Mouse (Mus musculus) midbrain, embryonic 15.5 days (tissue): Measurements from ENCODE around the gene Parp14. TPM values are rescaled to one million over a fixed set of nuclear protein-coding genes. Genes with fewer than 3 reads are reported as not detected.
"Not testable (repeated sequence)": the region's sequence is repeated elsewhere in the genome, so short reads cannot be mapped to it uniquely, and the experiment has no call there.

ENCODE experiments used
- ATAC-seq: fragments of 200-750 bp; cut with Nextera tagmentation; replicated peaks from 2 replicates; pipeline ENCODE4 v1.8.0; 2017; ENCODE audit warnings: moderate TSS enrichment
- H3K27ac ChIP-seq: fragments of 300-500 bp; sonication (generic); 2 replicates; pipeline ENCODE4 v1.5.1; 2015; ENCODE audit warnings: mild to moderate bottlenecking, inconsistent platforms
- H3K27me3 ChIP-seq: fragments of 300-500 bp; sonication (generic); replicated peaks from 2 replicates; pipeline ENCODE4 v1.6.1; 2015; ENCODE audit warnings: inconsistent platforms
- H3K36me3 ChIP-seq: fragments of 300-500 bp; sonication (generic); replicated peaks from 2 replicates; pipeline ENCODE4 v1.6.1; 2015; ENCODE audit warnings: inconsistent platforms
- H3K4me1 ChIP-seq: fragments of 300-500 bp; sonication (generic); 2 replicates; pipeline ENCODE4 v1.6.1; 2015; ENCODE audit warnings: inconsistent platforms
- H3K4me2 ChIP-seq: fragments of 300-500 bp; sonication (generic); 2 replicates; pipeline ENCODE4 v1.6.1; 2015; ENCODE audit warnings: inconsistent platforms, mild to moderate bottlenecking, moderate library complexity
- H3K4me3 ChIP-seq: fragments of 300-500 bp; sonication (generic); 2 replicates; pipeline ENCODE4 v1.5.1; 2015; ENCODE audit warnings: mild to moderate bottlenecking, inconsistent platforms
- H3K9ac ChIP-seq: fragments of 300-500 bp; sonication (generic); 2 replicates; pipeline ENCODE4 v1.6.1; 2015; ENCODE audit warnings: mild to moderate bottlenecking, inconsistent platforms
- H3K9me3 ChIP-seq: fragments of 300-500 bp; sonication (generic); 2 replicates; pipeline ENCODE4 v1.6.1; 2016; ENCODE audit warnings: inconsistent platforms
- WGBS: fragments of 180-500 bp; shearing (Covaris S2); methylation state at CpG from one replicate; pipeline ENCODE4 v1.1.7; 2015; ENCODE audit warnings: mixed read lengths; 5-methylcytosine and 5-hydroxymethylcytosine counted together
- polyA plus RNA-seq: library from polyadenylated mRNA; unstranded; fragments of >200 nt; fragmentation: Nextera tagmentation; extraction: Ambion mirVana; gene quantifications from 2 replicates; pipeline ENCODE4 v1.2.1, GENCODE M21; 2015

The Parp14 gene
- polyA plus RNA-seq, 1 experiment from 2014 or later = 0.49 TPM

DNA sequence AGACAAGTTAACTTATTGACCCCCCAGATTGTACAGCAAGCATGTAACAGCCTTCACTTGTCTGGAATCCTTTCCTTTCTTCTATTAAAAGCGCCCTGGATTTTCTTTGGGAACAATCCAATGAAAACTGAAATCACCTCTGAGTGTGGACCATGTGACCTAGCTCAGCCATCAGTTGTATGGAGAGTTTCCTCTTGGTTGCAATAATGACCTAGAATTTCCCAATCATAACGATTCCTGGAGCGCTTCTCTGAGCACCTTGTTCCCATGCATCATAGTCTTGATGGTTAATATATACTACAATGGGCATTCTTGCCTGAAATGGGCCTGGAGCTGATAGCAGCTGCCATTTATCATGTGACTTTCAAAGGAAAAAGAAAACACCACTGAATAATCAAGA lies 29.2 kb upstream of the Parp14 start:
- WGBS = 87% methylated on average over 3 of the region's 3 CpGs
- H3K27ac ChIP-seq = no peak overlapping the region
- ATAC-seq = no peak

DNA sequence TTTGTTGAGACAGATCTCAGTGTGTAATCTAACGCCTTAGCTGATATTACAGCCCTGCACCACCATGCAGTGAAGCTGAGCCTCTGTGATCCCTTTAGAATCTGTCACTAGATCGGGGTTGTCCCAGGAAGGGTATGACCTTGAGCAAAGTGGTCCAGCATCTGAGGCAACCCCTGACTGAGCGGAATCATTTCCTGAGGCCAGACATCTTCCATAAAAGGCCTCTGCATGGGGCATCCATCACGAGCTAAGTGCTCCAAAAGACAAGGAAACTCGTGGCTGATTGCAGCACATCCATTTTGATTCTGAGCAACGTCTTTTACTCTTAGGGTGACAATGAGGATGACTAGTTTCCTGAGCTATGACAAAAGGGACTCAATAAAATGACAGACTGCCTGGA lies 23.7 kb upstream of the Parp14 start:
- Histone ChIP-seq H3K9ac (no peak overlapping the region), H3K4me2 (no peak overlapping the region), H3K36me3 (no peaks in the 10 kb centered on the region), H3K27ac (no peak overlapping the region), H3K27me3 (no peaks in the 10 kb centered on the region), H3K4me3 (no peak overlapping the region), H3K9me3 (no peaks in the 10 kb centered on the region), H3K4me1 (no peaks in the 10 kb centered on the region)
- ATAC-seq = no peak
- 63% methylated on average over 6 of the region's 6 CpGs for WGBS

More for the DNA sequence above, 29.2 kb upstream of the Parp14 start:
- no peak overlapping the region for H3K4me2 ChIP-seq
- no peaks in the 10 kb centered on the region for H3K4me1 ChIP-seq
- H3K27me3 ChIP-seq = no peaks in the 10 kb centered on the region
- no peaks in the 10 kb centered on the region for H3K36me3 ChIP-seq
- H3K9me3 ChIP-seq = no peaks in the 10 kb centered on the region
- no peak overlapping the region for H3K9ac ChIP-seq
- no peak overlapping the region for H3K4me3 ChIP-seq

- H3K27ac ChIP-seq, H3K36me3 ChIP-seq, H3K9me3 ChIP-seq, H3K9ac ChIP-seq, H3K4me2 ChIP-seq, H3K27me3 ChIP-seq, ATAC-seq, H3K4me1 ChIP-seq, H3K4me3 ChIP-seq: not testable (repeated sequence)
- 82% methylated on average over 5 of the region's 5 CpGs for WGBS
Observed at GRCm38 (mm10) chr16:35891603-35892002, 20.3 kb upstream of the Parp14 start.

- no peaks in the 10 kb centered on the region for H3K27me3 ChIP-seq
- H3K4me3 ChIP-seq = no peak overlapping the region
- H3K4me1 ChIP-seq = no peaks in the 10 kb centered on the region
- WGBS = 76% methylated on average over 3 of the region's 3 CpGs
- H3K27ac ChIP-seq = no peak overlapping the region
- H3K4me2 ChIP-seq = no peak overlapping the region
- H3K9ac ChIP-seq = no peak overlapping the region
- H3K36me3 ChIP-seq = no peaks in the 10 kb centered on the region
- no peak for ATAC-seq
- no peaks in the 10 kb centered on the region for H3K9me3 ChIP-seq
Observed at GRCm38 (mm10) chr16:35890645-35891044, 19.3 kb upstream of the Parp14 start.

- H3K4me3 ChIP-seq = no peak overlapping the region
- WGBS = 88% methylated on average over 5 of the region's 5 CpGs
- no peaks in the 10 kb centered on the region for H3K4me1 ChIP-seq
- H3K9me3 ChIP-seq = no peaks in the 10 kb centered on the region
- no peak overlapping the region for H3K9ac ChIP-seq
- no peak overlapping the region for H3K27ac ChIP-seq
- no peaks in the 10 kb centered on the region for H3K36me3 ChIP-seq
- H3K4me2 ChIP-seq = no peak overlapping the region
- no peaks in the 10 kb centered on the region for H3K27me3 ChIP-seq
- no peak for ATAC-seq
Observed at GRCm38 (mm10) chr16:35888910-35889309, 17.6 kb upstream of the Parp14 start.

DNA sequence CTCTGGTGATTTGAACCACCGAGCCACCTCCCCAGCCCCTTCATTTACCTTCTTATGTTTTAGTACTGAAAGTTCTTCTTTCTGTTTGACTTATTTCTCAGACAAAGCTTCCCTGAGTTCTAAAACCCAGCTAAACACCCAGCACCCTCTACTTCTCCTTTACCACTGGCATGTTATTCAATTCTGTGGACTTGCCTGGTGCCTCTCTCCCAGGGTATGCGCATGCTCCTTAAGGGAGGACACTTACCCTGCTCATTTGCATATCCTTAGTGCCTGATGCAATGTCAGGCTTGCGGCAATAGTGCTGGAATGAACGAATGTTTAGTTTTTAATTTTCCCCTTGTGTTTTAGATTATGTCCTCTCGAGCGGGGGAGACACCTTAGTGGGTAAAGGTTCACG lies 16.8 kb upstream of the Parp14 start:
- Histone ChIP-seq H3K27ac (no peak overlapping the region), H3K4me2 (no peak overlapping the region), H3K27me3 (no peaks in the 10 kb centered on the region), H3K36me3 (no peaks in the 10 kb centered on the region), H3K9ac (no peak overlapping the region), H3K4me1 (no peaks in the 10 kb centered on the region), H3K9me3 (no peaks in the 10 kb centered on the region), H3K4me3 (no peak overlapping the region)
- ATAC-seq = no peak
- 87% methylated on average over 7 of the region's 7 CpGs for WGBS

DNA sequence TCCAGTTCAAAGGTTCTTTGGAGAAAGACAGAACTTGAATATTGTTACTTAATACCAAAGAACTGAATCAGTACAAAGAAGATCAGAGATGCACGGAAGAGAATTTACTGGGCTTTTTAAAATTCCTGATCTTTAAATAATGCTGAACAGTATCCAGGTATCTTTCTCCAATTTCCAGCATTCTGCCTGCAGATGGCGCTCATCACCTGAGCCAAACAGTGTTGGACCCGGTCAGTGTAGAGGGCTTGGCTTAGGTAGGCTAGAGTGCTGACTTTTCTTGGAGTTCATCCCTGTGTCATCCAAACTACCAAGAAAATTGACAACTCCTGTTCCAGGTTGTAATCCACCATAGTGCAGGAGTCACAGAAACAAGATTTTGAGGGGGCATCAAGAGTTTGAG lies 3.1 kb upstream of the Parp14 start:
- ATAC-seq = no peak
- H3K4me3 ChIP-seq = no peak overlapping the region
- peaks cover 27% of the 10 kb centered on the region for H3K27me3 ChIP-seq
- WGBS = 32% methylated on average over 3 of the region's 3 CpGs
- H3K9me3 ChIP-seq = no peaks in the 10 kb centered on the region
- H3K27ac ChIP-seq = no peak overlapping the region
- H3K4me2 ChIP-seq = no peak overlapping the region
- H3K36me3 ChIP-seq = no peaks in the 10 kb centered on the region
- peaks cover 12% of the 10 kb centered on the region for H3K4me1 ChIP-seq
- no peak overlapping the region for H3K9ac ChIP-seq

GRCm38 (mm10) chr16:35872410-35873006 lies 1.2 kb upstream of the Parp14 start:
- 44% methylated on average over 14 of the region's 14 CpGs for WGBS
- Histone ChIP-seq H3K4me1 (peaks cover 12% of the 10 kb centered on the region), H3K4me3 (no peak overlapping the region), H3K4me2 (no peak overlapping the region), H3K36me3 (no peaks in the 10 kb centered on the region), H3K27ac (no peak overlapping the region), H3K9ac (no peak overlapping the region), H3K27me3 (peaks cover 31% of the 10 kb centered on the region), H3K9me3 (no peaks in the 10 kb centered on the region)
- ATAC-seq = no peak

DNA sequence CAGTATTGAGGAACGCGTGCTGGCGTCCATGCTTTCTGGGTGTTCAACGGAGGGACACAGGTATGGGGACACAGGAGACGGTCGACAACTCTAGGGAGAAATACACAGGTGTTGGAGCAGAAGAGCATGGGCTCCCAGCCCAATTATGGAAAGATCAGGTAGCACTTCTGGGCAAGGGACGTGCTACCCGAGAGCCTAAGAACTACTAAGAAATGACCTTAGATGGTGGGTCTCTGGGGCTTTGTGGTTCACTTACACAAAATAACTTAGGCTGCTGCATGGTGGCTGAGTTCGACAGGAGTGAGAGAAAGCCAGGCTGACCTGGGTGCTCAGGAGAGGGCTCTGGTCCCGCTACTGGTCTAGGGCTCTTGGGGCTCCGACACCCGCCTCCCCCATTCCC lies 554 bp upstream of the Parp14 start:
- ATAC-seq = no peak
- Histone ChIP-seq H3K27me3 (peaks cover 31% of the 10 kb centered on the region), H3K36me3 (no peaks in the 10 kb centered on the region), H3K9ac (no peak overlapping the region), H3K4me1 (peaks cover 12% of the 10 kb centered on the region), H3K4me3 (peak overlapping the region; percentile 46), H3K4me2 (peak overlapping the region; percentile 96), H3K9me3 (no peaks in the 10 kb centered on the region), H3K27ac (no peak overlapping the region)
- 24% methylated on average over 12 of the region's 12 CpGs for WGBS

DNA sequence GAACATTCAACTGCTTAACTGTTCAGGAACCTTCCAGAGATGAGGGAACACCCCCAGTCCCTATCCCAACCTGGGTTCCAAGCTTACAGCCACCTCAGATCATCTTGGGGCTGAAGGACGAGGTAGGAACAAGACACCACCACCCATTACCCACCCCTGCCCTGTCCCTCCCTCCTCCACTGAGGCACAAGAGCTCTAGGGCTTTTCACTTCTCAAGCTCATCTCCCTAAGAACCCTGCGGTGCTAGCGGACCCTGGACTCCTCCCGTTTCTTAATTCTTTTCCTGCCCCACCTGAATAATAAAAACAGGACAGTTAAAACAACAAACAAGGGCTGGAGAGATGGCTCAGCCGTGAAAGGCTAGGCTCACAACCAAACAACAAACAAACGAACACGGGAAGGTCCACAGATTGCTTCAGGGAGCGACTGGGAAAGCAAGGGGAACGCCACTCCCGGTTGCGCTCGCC lies 730 bp downstream of the Parp14 start:
- peak overlapping the region; percentile 46 for H3K4me3 ChIP-seq
- H3K9ac ChIP-seq = peak overlapping the region; percentile 52
- 3% methylated on average over 12 of the region's 12 CpGs for WGBS
- ATAC-seq = no peak
- peaks cover 31% of the 10 kb centered on the region for H3K27me3 ChIP-seq
- no peak overlapping the region for H3K27ac ChIP-seq
- H3K4me2 ChIP-seq = peak overlapping the region; percentile 96
- H3K9me3 ChIP-seq = no peaks in the 10 kb centered on the region
- peaks cover 12% of the 10 kb centered on the region for H3K4me1 ChIP-seq
- H3K36me3 ChIP-seq = no peaks in the 10 kb centered on the region

DNA sequence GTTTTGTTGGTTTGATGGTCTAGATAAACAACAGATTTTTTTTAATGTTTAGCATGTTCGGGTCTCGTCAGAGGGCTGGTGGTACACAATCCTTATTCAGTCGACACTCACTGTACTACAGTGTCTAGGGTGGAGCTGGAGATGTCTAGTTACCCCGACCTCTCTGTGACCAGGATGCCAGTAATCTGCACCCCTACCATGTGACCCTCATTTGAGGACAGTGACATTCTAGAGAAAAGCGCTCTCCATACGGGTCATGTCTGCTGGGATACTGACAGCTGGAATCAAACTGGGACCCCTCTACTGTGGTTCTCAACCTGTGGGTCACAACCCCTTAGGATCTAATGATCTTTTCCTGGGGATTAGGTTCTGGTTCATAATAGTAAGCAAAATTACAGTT lies 1.7 kb downstream of the Parp14 start:
- no peak overlapping the region for H3K27ac ChIP-seq
- WGBS = 79% methylated on average over 6 of the region's 6 CpGs
- ATAC-seq = no peak
- H3K36me3 ChIP-seq = no peaks in the 10 kb centered on the region
- no peak overlapping the region for H3K4me3 ChIP-seq
- peaks cover 12% of the 10 kb centered on the region for H3K4me1 ChIP-seq
- no peak overlapping the region for H3K4me2 ChIP-seq
- no peaks in the 10 kb centered on the region for H3K9me3 ChIP-seq
- H3K9ac ChIP-seq = no peak overlapping the region
- H3K27me3 ChIP-seq = peaks cover 31% of the 10 kb centered on the region

- peaks cover 12% of the 10 kb centered on the region for H3K4me1 ChIP-seq
- H3K9me3 ChIP-seq = no peaks in the 10 kb centered on the region
- no peak for ATAC-seq
- H3K4me2 ChIP-seq = no peak overlapping the region
- H3K9ac ChIP-seq = no peak overlapping the region
- no peak overlapping the region for H3K27ac ChIP-seq
- peaks cover 31% of the 10 kb centered on the region for H3K27me3 ChIP-seq
- 43% methylated on average over 3 of the region's 3 CpGs for WGBS
- no peaks in the 10 kb centered on the region for H3K36me3 ChIP-seq
- H3K4me3 ChIP-seq = no peak overlapping the region
Observed at GRCm38 (mm10) chr16:35869126-35869525, 2.2 kb downstream of the Parp14 start.

- no peak overlapping the region for H3K9ac ChIP-seq
- no peaks in the 10 kb centered on the region for H3K36me3 ChIP-seq
- H3K27me3 ChIP-seq = peaks cover 31% of the 10 kb centered on the region
- H3K27ac ChIP-seq = no peak overlapping the region
- peaks cover 12% of the 10 kb centered on the region for H3K4me1 ChIP-seq
- H3K4me3 ChIP-seq = no peak overlapping the region
- no peaks in the 10 kb centered on the region for H3K9me3 ChIP-seq
- ATAC-seq = no peak
- WGBS = 85% methylated on average over 11 of the region's 11 CpGs
- H3K4me2 ChIP-seq = no peak overlapping the region
Observed at GRCm38 (mm10) chr16:35867726-35868125, 3.6 kb downstream of the Parp14 start.
